Mouse (Mus musculus) hindbrain, postnatal 0 days (tissue): ENCODE measurements at regions not wholly inside any gene's neighbourhood (a gene's known extent, or its start where the extent isn't known, plus 50 kb on each side); places are given as distances from the start of the nearest gene placed in this dataset.
A peak's percentile ranks its signal among the peaks of the same experiment; 100 is the strongest.

Experiments
- ATAC-seq: fragments of 200-750 bp; cut with Nextera tagmentation; 2 replicates; pipeline ENCODE4 v1.8.0; 2017; ENCODE audit warnings: mild to moderate bottlenecking, moderate TSS enrichment, moderate library complexity
- DNase-seq: peaks from one replicate; pipeline ENCODE4 v3.0.0-alpha.2; 2015; ENCODE audit warnings: low spot score
- H3K27ac ChIP-seq: fragments of 300-500 bp; sonication (generic); 2 replicates; pipeline ENCODE4 v1.5.1; 2014; ENCODE audit warnings: mild to moderate bottlenecking
- H3K27me3 ChIP-seq: fragments of 300-500 bp; sonication (generic); 2 replicates; pipeline ENCODE4 v1.6.1; 2014; ENCODE audit warnings: low read length, mixed read lengths; ENCODE audit not compliant: insufficient read depth
- H3K36me3 ChIP-seq: fragments of 300-500 bp; sonication (generic); 2 replicates; pipeline ENCODE4 v1.6.1; 2014; ENCODE audit warnings: low read length, mixed read lengths; ENCODE audit not compliant: insufficient read depth
- H3K4me1 ChIP-seq: fragments of 300-500 bp; sonication (generic); 2 replicates; pipeline ENCODE4 v1.6.1; 2014; ENCODE audit warnings: antibody characterized with exemption, low read length, mixed read lengths; ENCODE audit not compliant: insufficient read depth
- H3K4me2 ChIP-seq: fragments of 300-500 bp; sonication (generic); 2 replicates; pipeline ENCODE4 v1.6.1; 2014; ENCODE audit warnings: low read depth, mild to moderate bottlenecking, low read length, moderate library complexity, mixed read lengths
- H3K4me3 ChIP-seq: fragments of 300-500 bp; sonication (generic); 2 replicates; pipeline ENCODE4 v1.5.1; 2014; ENCODE audit warnings: low read length
- H3K9ac ChIP-seq: fragments of 300-500 bp; sonication (generic); replicated peaks from 2 replicates; pipeline ENCODE4 v1.6.1; 2014; ENCODE audit warnings: mild to moderate bottlenecking, low read length, moderate library complexity, mixed read lengths
- H3K9me3 ChIP-seq: fragments of 300-500 bp; sonication (generic); 2 replicates; pipeline ENCODE4 v1.6.1; 2016; ENCODE audit warnings: low read length, mixed read lengths
- CTCF ChIP-seq: IDR thresholded peaks from 2 replicates; pipeline ENCODE4 v1.5.1; 2016; ENCODE audit warnings: antibody characterized with exemption, control low read depth, low read depth
- WGBS: fragments of 180-500 bp; shearing (Covaris S2); extraction: QIAGEN DNeasy Blood & Tissue Kit; methylation state at CpG from one replicate; pipeline ENCODE4 v1.1.7; 2014; 5-methylcytosine and 5-hydroxymethylcytosine counted together

- 49% methylated on average over 15 of the region's 15 CpGs for WGBS
- Histone ChIP-seq H3K4me2 (no peak overlapping the region), H3K36me3 (no peaks in the 10 kb centered on the region), H3K9ac (no peak overlapping the region), H3K27me3 (no peaks in the 10 kb centered on the region), H3K4me3 (no peak overlapping the region), H3K4me1 (peaks cover 10% of the 10 kb centered on the region), H3K9me3 (no peaks in the 10 kb centered on the region), H3K27ac (peak overlapping the region; percentile 71)
- peak; percentile 50 for DNase-seq
- TF ChIP-seq CTCF, result no peak
- peak; percentile 37 for ATAC-seq
Observed at GRCm38 (mm10) chr17:83985916-83986578, 138.3 kb upstream of the Haao start.

GRCm38 (mm10) chr17:83985333-83985790 lies 137.6 kb upstream of the Haao start:
- no peak overlapping the region for H3K9ac ChIP-seq
- no peak for TF ChIP-seq CTCF
- H3K36me3 ChIP-seq, result no peaks in the 10 kb centered on the region
- peak overlapping the region; percentile 71; the same call in 1 of the 2 replicates for H3K27ac ChIP-seq
- no peak for DNase-seq
- H3K4me2 ChIP-seq, result no peak overlapping the region
- no peaks in the 10 kb centered on the region for H3K27me3 ChIP-seq
- no peak for ATAC-seq
- 43% methylated on average over 17 of the region's 17 CpGs for WGBS
- no peak overlapping the region for H3K4me3 ChIP-seq
- peaks cover 10% of the 10 kb centered on the region for H3K4me1 ChIP-seq
- H3K9me3 ChIP-seq, result no peaks in the 10 kb centered on the region

DNA sequence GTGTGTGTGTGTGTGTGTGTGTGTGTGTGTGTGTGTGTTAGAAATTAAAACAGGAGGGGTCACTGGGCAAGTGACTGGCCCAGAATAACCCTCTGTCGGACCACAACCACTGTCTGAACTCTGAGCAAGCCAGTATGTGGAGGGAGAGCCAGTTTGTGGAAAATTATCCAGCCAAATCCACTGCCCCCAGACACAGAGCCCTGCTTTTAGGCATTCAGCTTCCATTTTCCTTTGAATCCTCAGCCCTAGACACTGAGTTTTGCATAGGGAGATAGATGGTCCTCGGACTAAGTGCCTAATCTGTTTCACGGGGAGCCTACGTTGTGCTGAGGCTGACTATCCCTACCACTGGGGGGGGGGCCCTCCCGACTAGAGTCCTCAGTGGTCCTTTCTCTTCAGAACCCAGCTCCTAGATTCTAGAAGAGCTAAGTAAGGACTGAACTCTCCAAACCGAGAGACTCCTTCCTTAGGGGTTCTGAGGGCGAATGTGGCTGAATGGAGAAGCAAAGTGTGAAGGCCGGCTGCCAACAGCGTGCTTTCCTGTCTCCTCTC lies 136.2 kb upstream of the Haao start:
- no peak overlapping the region for H3K4me2 ChIP-seq
- H3K4me1 ChIP-seq, result peaks cover 10% of the 10 kb centered on the region
- 91% methylated on average over 9 of the region's 9 CpGs for WGBS
- no peaks in the 10 kb centered on the region for H3K9me3 ChIP-seq
- no peak overlapping the region for H3K9ac ChIP-seq
- no peak for TF ChIP-seq CTCF
- no peaks in the 10 kb centered on the region for H3K27me3 ChIP-seq
- DNase-seq, result no peak
- no peak overlapping the region for H3K4me3 ChIP-seq
- no peak for ATAC-seq
- peak overlapping the region; percentile 34; the same call in 1 of the 2 replicates for H3K27ac ChIP-seq
- H3K36me3 ChIP-seq, result no peaks in the 10 kb centered on the region

- peak; percentile 75 for ATAC-seq
- Histone ChIP-seq H3K4me2 (no peak overlapping the region), H3K36me3 (no peaks in the 10 kb centered on the region), H3K9me3 (no peaks in the 10 kb centered on the region), H3K27ac (peak overlapping the region; percentile 76; the same call in 1 of the 2 replicates), H3K9ac (peak overlapping the region; percentile 28; the same call in 1 of the 2 replicates), H3K27me3 (no peaks in the 10 kb centered on the region), H3K4me1 (peaks cover 10% of the 10 kb centered on the region; the same call in 1 of the 2 replicates), H3K4me3 (no peak overlapping the region)
- TF ChIP-seq CTCF, result no peak
- 29% methylated on average over 18 of the region's 18 CpGs for whole genome bisulfite sequencing
- DNase-seq, result peak; percentile 79
Observed at GRCm38 (mm10) chr17:83983070-83983836, 135.5 kb upstream of the Haao start.

- Histone ChIP-seq H3K27me3 (no peaks in the 10 kb centered on the region), H3K36me3 (no peaks in the 10 kb centered on the region), H3K4me1 (peaks cover 10% of the 10 kb centered on the region; the same call in 1 of the 2 replicates), H3K4me3 (no peak overlapping the region), H3K27ac (peak overlapping the region; percentile 76), H3K9ac (peak overlapping the region; percentile 28; the same call in 1 of the 2 replicates), H3K9me3 (no peaks in the 10 kb centered on the region), H3K4me2 (no peak overlapping the region)
- ATAC-seq (0 out of 2 replicates have a peak, but pooled peaks have one; percentile 3), DNase-seq (no peak)
- 43% methylated on average over 8 of the region's 8 CpGs for WGBS
- no peak for TF ChIP-seq CTCF
Observed at GRCm38 (mm10) chr17:83982700-83983069, 134.9 kb upstream of the Haao start.

- Histone ChIP-seq H3K4me2 (no peak overlapping the region), H3K27ac (no peak overlapping the region), H3K9me3 (no peaks in the 10 kb centered on the region), H3K27me3 (no peaks in the 10 kb centered on the region), H3K4me3 (no peak overlapping the region), H3K36me3 (no peaks in the 10 kb centered on the region), H3K4me1 (peaks cover 10% of the 10 kb centered on the region; the same call in 1 of the 2 replicates), H3K9ac (no peak overlapping the region)
- no peak for TF ChIP-seq CTCF
- DNase-seq (no peak), ATAC-seq (no peak)
- WGBS, result 67% methylated on average over 7 of the region's 7 CpGs
Observed at GRCm38 (mm10) chr17:83978858-83979470, 131.2 kb upstream of the Haao start.
